Mouse (Mus musculus): ENCODE measurements around the gene 4930451I11Rik. TPM values are rescaled to one million over a fixed set of nuclear protein-coding genes. Genes with fewer than 3 reads are reported as not detected.

The 4930451I11Rik gene
- total and polyA plus RNA-seq, 3 experiments = not detected

DNA sequence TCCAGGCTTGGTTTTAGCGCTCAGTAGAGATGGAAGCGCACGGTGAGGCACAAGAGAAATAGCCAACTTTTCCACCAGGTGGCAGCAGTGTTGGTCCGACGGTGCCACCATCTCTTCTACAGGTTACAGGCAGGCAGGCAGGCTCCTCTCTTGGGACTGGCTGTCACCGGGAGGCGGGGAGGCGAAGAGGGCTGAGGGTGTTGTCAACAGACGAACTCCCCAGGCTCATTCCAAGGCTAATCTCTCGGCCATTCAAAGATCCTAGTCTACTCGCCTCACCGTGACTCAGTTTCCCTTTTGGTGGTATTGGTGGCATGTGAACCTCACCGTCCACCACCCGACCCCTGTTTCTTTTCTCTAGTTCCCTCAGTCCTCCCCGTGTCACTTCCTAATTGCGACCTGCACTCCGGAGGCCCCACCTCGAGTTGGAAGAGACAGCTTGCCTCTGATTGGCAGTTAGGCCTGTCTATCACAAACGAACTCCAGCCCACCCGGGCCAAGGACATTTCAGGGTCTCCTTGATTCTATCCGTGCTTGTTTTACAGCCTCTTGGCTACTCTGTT is 678 bp upstream of the 4930451I11Rik start (continued):
- peak; percentile 89 for TF ChIP-seq SMC3 (IDR thresholded peaks at IDR 0.05; ENCODE audit: low read depth, low read length)
- no peak for TF ChIP-seq UBTF (IDR thresholded peaks at IDR 0.05; ENCODE audit: low read depth, low read length)
- TF ChIP-seq CHD1 (IDR thresholded peaks at IDR 0.05; ENCODE audit: low read depth, low read length) = 0 out of 2 replicates have a peak, but pooled peaks have one; percentile 57
- no peak for TF ChIP-seq RCOR1 (conservative IDR thresholded peaks at IDR 0.05; ENCODE audit: low read depth, low read length)
- TF ChIP-seq ZKSCAN1 (IDR thresholded peaks at IDR 0.05; ENCODE audit: borderline replicate concordance, low read depth, low read length) = no peak
- TF ChIP-seq USF2 (conservative IDR thresholded peaks at IDR 0.05; ENCODE audit: low read depth, low read length) = no peak
- TF ChIP-seq CHD2 (IDR thresholded peaks at IDR 0.05; ENCODE audit: low read length) = no peak
- TF ChIP-seq JUND (conservative IDR thresholded peaks at IDR 0.05; ENCODE audit: low read depth, low read length) = no peak
- peak; percentile 67 for TF ChIP-seq MAZ (IDR thresholded peaks at IDR 0.05; ENCODE audit: low read depth, low read length)
- TF ChIP-seq RAD21 (IDR thresholded peaks at IDR 0.05; ENCODE audit: low read depth, low read length) = peak; percentile 79
- TF ChIP-seq NRF1 (IDR thresholded peaks at IDR 0.05; ENCODE audit: low read depth, low read length) = 0 out of 2 replicates have a peak, but pooled peaks have one; percentile 8
- no peak for TF ChIP-seq USF1 (IDR thresholded peaks at IDR 0.05; ENCODE audit: low read depth, low read length)
- TF ChIP-seq ZC3H11A (IDR thresholded peaks at IDR 0.05; ENCODE audit: low read depth, low read length) = peak; percentile 33; the same call in 1 of the 2 replicates

DNA sequence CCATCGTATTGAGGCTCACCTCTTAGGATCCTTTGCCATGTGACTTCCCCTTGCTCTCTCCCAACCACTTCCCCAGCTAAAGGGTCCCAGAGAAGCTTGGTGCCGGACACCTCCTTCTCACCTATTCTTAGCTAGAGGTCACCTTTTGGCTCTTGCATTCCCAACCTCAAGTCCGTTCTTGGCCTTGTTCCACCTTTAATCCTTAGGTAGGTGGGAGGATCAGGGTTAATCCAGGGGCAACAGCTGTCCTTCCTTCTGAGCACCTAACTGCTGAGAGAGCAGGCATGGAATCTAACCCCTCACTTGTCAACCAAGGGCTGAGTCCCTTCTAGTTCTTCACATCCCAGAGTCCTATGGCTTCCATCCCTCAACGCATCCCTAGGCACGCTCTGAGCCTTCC is 5.5 kb downstream of the 4930451I11Rik start:
- dilution Hi-C loops (cut with MboI; ENCODE audit: extremely low pct_ligation_motif_present, extremely low pct_unique_long_range_greater_than_20kb, low sequenced_read_pairs) (no loop called here), in situ Hi-C loops (cut with MboI; ENCODE audit: low pct_ligation_motif_present, low pct_unique_long_range_greater_than_20kb, low sequenced_read_pairs) (no loop called here)
- no peaks in the 10 kb centered on the region for H3K36me3 ChIP-seq (replicated peaks in 1 of 2; ENCODE audit: control insufficient read depth in 1 of 2, insufficient read depth in 1 of 2, low read length in 1 of 2)
- no peak for TF ChIP-seq MYC (IDR thresholded peaks at IDR 0.05; ENCODE audit: low read depth, low read length)
- no peak for TF ChIP-seq NELFE (IDR thresholded peaks at IDR 0.05; ENCODE audit: low read depth, low read length)
- no peak for TF ChIP-seq ZC3H11A (IDR thresholded peaks at IDR 0.05; ENCODE audit: low read depth, low read length)
- TF ChIP-seq HCFC1 (IDR thresholded peaks at IDR 0.05; ENCODE audit: low read depth, low read length) = no peak
- no peak for TF ChIP-seq SMC3 (IDR thresholded peaks at IDR 0.05; ENCODE audit: low read depth, low read length)
- TF ChIP-seq USF1 (IDR thresholded peaks at IDR 0.05; ENCODE audit: low read depth, low read length) = no peak
- TF ChIP-seq MEF2A (IDR thresholded peaks at IDR 0.05; ENCODE audit: borderline replicate concordance, low read depth, low read length) = no peak
- TF ChIP-seq ZKSCAN1 (IDR thresholded peaks at IDR 0.05; ENCODE audit: borderline replicate concordance, low read depth, low read length) = no peak
- no peak for TF ChIP-seq MXI1 (IDR thresholded peaks at IDR 0.05; ENCODE audit: low read depth, low read length)
- TF ChIP-seq JUN (IDR thresholded peaks at IDR 0.05; ENCODE audit: insufficient read depth, low read depth, low read length) = no peak
- no peak for TF ChIP-seq GABPA (IDR thresholded peaks at IDR 0.05; ENCODE audit: insufficient replicate concordance, low read depth, low read length)
- TF ChIP-seq POLR2A (IDR thresholded peaks at IDR 0.05; ENCODE audit: low read depth, low read length) = no peak
- no peak for TF ChIP-seq ZNF384 (IDR thresholded peaks at IDR 0.05; ENCODE audit: low read depth, low read length)
- no peak for TF ChIP-seq RCOR1 (conservative IDR thresholded peaks at IDR 0.05; ENCODE audit: low read depth, low read length)
- TF ChIP-seq JUND (conservative IDR thresholded peaks at IDR 0.05; ENCODE audit: low read depth, low read length) = no peak
- H3K4me1 ChIP-seq (ENCODE audit: control insufficient read depth in 1 of 2, insufficient read depth in 2 of 2) = peaks cover 7 to 8% of the 10 kb centered on the region in 2 experiments; a peak in 2 of 4 replicates
- no peak overlapping the region for H3K4me2 ChIP-seq (ENCODE audit: insufficient read depth, low read depth, poor library complexity, severe bottlenecking)
- H3K27me3 ChIP-seq (replicated peaks) = peaks cover 57% of the 10 kb centered on the region
- H3K9ac ChIP-seq (ENCODE audit: insufficient read depth, low read depth) = no peak overlapping the region
- H3K4me3 ChIP-seq (replicated peaks in 1 of 3; ENCODE audit: low read depth in 2 of 3, low read length in 2 of 3, poor library complexity in 1 of 3) = no peak overlapping the region
- H3K9me3 ChIP-seq (replicated peaks; ENCODE audit: low read length) = no peaks in the 10 kb centered on the region
- H3K27ac ChIP-seq (ENCODE audit: insufficient read depth, low read depth) = no peak overlapping the region
- DNase-seq (ENCODE audit: extremely low read depth) = no peak
- H3K79me2 ChIP-seq (replicated peaks; ENCODE audit: control insufficient read depth, extremely low read depth, insufficient read depth, poor library complexity, severe bottlenecking) = no peaks in the 10 kb centered on the region

All from CH12.LX (cell line).